Mouse (Mus musculus) retina, postnatal 1 day (tissue): ENCODE data around the gene Rftn1.
A peak's percentile ranks its signal among the peaks of the same experiment; 100 is the strongest.

Experiments
- DNase-seq: peaks from one replicate; pipeline ENCODE4 v3.0.0-alpha.2; 2012

Rftn1 gene

GRCm38 (mm10) chr17:50170935-50171545, 19.4 kb downstream of the Rftn1 start:
- no peak for DNase-seq

- DNase-seq: no peak
These were observed 20.5 kb downstream of the Rftn1 start for GRCm38 (mm10) chr17:50169946-50170427.

GRCm38 (mm10) chr17:50160904-50161805, 29.3 kb downstream of the Rftn1 start:
- no peak for DNase-seq

GRCm38 (mm10) chr17:50160357-50160756, 30.1 kb downstream of the Rftn1 start:
- DNase-seq: no peak

GRCm38 (mm10) chr17:50159816-50160215, 30.7 kb downstream of the Rftn1 start:
- DNase-seq: no peak

GRCm38 (mm10) chr17:50158565-50158964, 31.9 kb downstream of the Rftn1 start:
- DNase-seq: no peak

- no peak for DNase-seq
These were observed 33.0 kb downstream of the Rftn1 start for GRCm38 (mm10) chr17:50157190-50158150.

- DNase-seq: no peak
These were observed 38.4 kb downstream of the Rftn1 start for GRCm38 (mm10) chr17:50152085-50152484.

GRCm38 (mm10) chr17:50151208-50151723, 39.2 kb downstream of the Rftn1 start:
- DNase-seq: peak; percentile 51

GRCm38 (mm10) chr17:50150416-50151207, 39.9 kb downstream of the Rftn1 start:
- DNase-seq: peak; percentile 21

GRCm38 (mm10) chr17:50149690-50150210, 40.7 kb downstream of the Rftn1 start:
- DNase-seq: no peak

GRCm38 (mm10) chr17:50147831-50148587, 42.5 kb downstream of the Rftn1 start:
- DNase-seq: no peak

- no peak for DNase-seq
These were observed 47.1 kb downstream of the Rftn1 start for GRCm38 (mm10) chr17:50143354-50143753.

GRCm38 (mm10) chr17:50142553-50142952, 47.9 kb downstream of the Rftn1 start:
- DNase-seq: no peak

- no peak for DNase-seq
These were observed 48.3 kb downstream of the Rftn1 start for GRCm38 (mm10) chr17:50142151-50142550.

- no peak for DNase-seq
These were observed 54.4 kb downstream of the Rftn1 start for GRCm38 (mm10) chr17:50136060-50136459.

- DNase-seq: no peak
These were observed 55.0 kb downstream of the Rftn1 start for GRCm38 (mm10) chr17:50135466-50135865.

GRCm38 (mm10) chr17:50131698-50132097, 58.8 kb downstream of the Rftn1 start:
- DNase-seq: no peak

- no peak for DNase-seq
These were observed 60.1 kb downstream of the Rftn1 start for GRCm38 (mm10) chr17:50130421-50130820.

GRCm38 (mm10) chr17:50128392-50128791, 62.1 kb downstream of the Rftn1 start:
- DNase-seq: no peak
